Mouse (Mus musculus) ES-E14 (cell line): Measurements from ENCODE around the gene Agmat.

Experiments used
- CHD2 ChIP-seq: IDR thresholded peaks from 2 replicates; pipeline ENCODE4 v1.6.1; 2014; ENCODE audit warnings: mild to moderate bottlenecking, low read depth, low read length, inconsistent platforms
- ZNF384 ChIP-seq: IDR thresholded peaks from 2 replicates; pipeline ENCODE4 v1.6.1; 2012; ENCODE audit warnings: low read depth, low read length, inconsistent platforms

DNA sequence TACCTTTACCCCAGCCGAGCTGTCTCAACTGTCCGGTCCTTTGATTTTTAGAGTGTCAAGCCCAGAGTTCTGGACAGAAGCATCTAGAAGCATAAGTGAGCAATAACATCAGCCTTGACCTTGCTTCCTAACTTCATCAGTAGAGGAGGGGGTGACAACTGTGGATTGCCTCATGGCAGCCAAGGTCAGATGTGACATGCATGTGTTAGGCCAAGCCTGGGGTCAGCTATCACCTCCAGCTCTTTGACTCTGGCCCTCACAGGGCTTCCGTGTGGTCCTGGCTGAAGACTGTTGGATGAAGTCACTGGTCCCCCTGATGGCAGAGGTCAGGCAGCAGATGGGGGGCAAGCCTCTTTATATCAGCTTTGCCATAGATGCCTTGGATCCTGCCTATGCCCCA, 10.7 kb downstream of the Agmat start:
- TF ChIP-seq ZNF384 = no peak
- no peak for TF ChIP-seq CHD2
